Mouse (Mus musculus): Measurements from ENCODE around the gene Tax1bp1. TPM values are rescaled to one million over a fixed set of nuclear protein-coding genes. Genes with fewer than 3 reads are reported as not detected.

The Tax1bp1 gene
- polyA plus RNA-seq, 1 experiment from 2014 or later: 161 TPM

DNA sequence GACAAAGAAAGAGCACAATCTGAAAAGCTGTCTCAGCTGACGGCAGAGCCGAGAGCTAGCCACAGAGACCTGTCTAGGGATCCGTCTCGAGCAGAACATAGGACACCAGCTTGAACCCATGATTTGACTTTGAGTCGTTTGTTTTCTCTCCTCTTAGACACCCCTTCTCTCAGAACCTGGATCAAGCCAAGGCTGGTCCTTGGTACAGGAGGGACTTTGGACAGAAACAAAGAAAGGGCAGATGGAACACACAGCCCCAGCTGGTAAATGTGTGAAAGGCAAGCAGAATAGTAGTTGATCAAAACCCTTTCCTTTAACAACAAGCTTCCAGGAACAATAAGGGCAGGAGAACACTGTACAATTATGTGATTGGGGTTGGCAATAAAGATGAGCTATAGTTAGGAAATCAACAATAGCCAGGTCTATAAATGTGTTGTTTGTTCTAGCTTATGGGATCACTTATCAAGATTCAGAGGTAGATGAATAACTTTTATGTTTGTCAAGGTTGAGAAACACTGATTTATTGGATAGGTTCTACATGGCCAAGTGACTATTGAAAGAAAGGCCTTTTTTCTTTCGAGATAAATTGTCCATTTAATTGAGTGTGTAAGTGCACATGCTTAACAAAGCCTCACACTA is 31.6 kb upstream of the Tax1bp1 start:
- Histone ChIP-seq H3K9ac (no peak overlapping the region), H3K9me3 (no peaks in the 10 kb centered on the region), H3K4me3 (no peak overlapping the region), H3K4me2 (replicated peaks) (no peak overlapping the region), H3K27me3 (0 out of 2 replicates have a peak, but pooled peaks cover 7% of the 10 kb centered on the region), H3K36me3 (no peaks in the 10 kb centered on the region), H3K4me1 (peaks cover 18% of the 10 kb centered on the region; the same call in 1 of the 2 replicates), H3K27ac (no peak overlapping the region)
- 79% methylated on average over 6 of the region's 6 CpGs for WGBS
- no peak for ATAC-seq (ENCODE audit: low FRiP score, low read depth)

GRCm38 (mm10) chr6:52682607-52683006 is 30.9 kb upstream of the Tax1bp1 start:
- 94% methylated on average over 3 of the region's 3 CpGs for WGBS
- Histone ChIP-seq H3K4me1 (peaks cover 20% of the 10 kb centered on the region; the same call in 1 of the 2 replicates), H3K36me3 (no peaks in the 10 kb centered on the region), H3K4me3 (no peak overlapping the region), H3K4me2 (replicated peaks) (no peak overlapping the region), H3K9me3 (no peaks in the 10 kb centered on the region), H3K27me3 (0 out of 2 replicates have a peak, but pooled peaks cover 7% of the 10 kb centered on the region), H3K27ac (no peak overlapping the region), H3K9ac (no peak overlapping the region)
- no peak for ATAC-seq (ENCODE audit: low FRiP score, low read depth)

DNA sequence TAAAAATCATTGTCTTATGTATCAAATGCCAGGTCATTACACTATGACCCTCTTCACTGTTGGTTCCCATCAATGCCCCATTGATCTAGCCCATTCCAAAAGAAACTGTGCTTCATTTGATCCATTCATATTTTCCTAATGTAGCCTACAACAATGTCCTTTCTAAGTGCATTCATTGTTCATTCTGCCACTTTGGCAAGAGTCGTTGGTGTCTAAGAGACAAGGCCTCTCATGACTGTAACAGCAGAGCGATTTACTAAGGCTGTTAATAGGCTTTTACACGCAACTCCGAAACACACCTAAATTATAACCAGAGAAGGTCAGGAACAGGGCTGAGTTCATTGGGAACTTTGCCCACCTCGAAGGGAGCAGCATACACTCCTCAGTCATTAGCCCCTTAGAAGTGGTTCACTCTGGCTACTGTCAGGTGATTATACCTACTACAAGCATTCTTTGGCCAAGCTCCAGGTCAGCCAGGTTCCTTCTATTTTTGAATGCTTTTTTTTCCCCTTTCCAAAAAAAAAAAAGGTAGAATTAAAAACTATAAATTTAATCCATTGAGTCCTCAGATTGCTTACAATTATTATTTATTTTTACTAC is 26.5 kb upstream of the Tax1bp1 start:
- Histone ChIP-seq H3K9ac (no peak overlapping the region), H3K9me3 (no peaks in the 10 kb centered on the region), H3K36me3 (no peaks in the 10 kb centered on the region), H3K27me3 (no peaks in the 10 kb centered on the region), H3K4me3 (no peak overlapping the region), H3K4me1 (peaks cover 21% of the 10 kb centered on the region), H3K27ac (no peak overlapping the region), H3K4me2 (replicated peaks) (no peak overlapping the region)
- ATAC-seq (ENCODE audit: low FRiP score, low read depth): no peak
- WGBS: 45% methylated on average over 5 of the region's 5 CpGs

- WGBS: 85% methylated on average over 3 of the region's 3 CpGs
- no peak for ATAC-seq (ENCODE audit: low FRiP score, low read depth)
- no peak overlapping the region for H3K27ac ChIP-seq
- no peaks in the 10 kb centered on the region for H3K36me3 ChIP-seq
- H3K9ac ChIP-seq: no peak overlapping the region
- H3K27me3 ChIP-seq: no peaks in the 10 kb centered on the region
- H3K4me3 ChIP-seq: no peak overlapping the region
- peaks cover 15% of the 10 kb centered on the region for H3K4me1 ChIP-seq
- no peak overlapping the region for H3K4me2 ChIP-seq (replicated peaks)
- peaks cover 3% of the 10 kb centered on the region; the same call in 1 of the 2 replicates for H3K9me3 ChIP-seq
Measured at GRCm38 (mm10) chr6:52690365-52690764, 23.2 kb upstream of the Tax1bp1 start.

GRCm38 (mm10) chr6:52691800-52692199 is 21.7 kb upstream of the Tax1bp1 start:
- Histone ChIP-seq H3K27ac (no peak overlapping the region), H3K36me3 (no peaks in the 10 kb centered on the region), H3K27me3 (no peaks in the 10 kb centered on the region), H3K4me3 (no peak overlapping the region), H3K4me1 (peaks cover 10% of the 10 kb centered on the region), H3K9ac (no peak overlapping the region), H3K4me2 (replicated peaks) (no peak overlapping the region), H3K9me3 (peaks cover 3% of the 10 kb centered on the region; the same call in 1 of the 2 replicates)
- ATAC-seq (ENCODE audit: low FRiP score, low read depth): no peak
- 62% methylated on average over 4 of the region's 5 CpGs for WGBS

GRCm38 (mm10) chr6:52692451-52693063 is 21.0 kb upstream of the Tax1bp1 start:
- no peaks in the 10 kb centered on the region for H3K27me3 ChIP-seq
- peaks cover 7% of the 10 kb centered on the region; the same call in 1 of the 2 replicates for H3K4me1 ChIP-seq
- H3K9ac ChIP-seq: no peak overlapping the region
- ATAC-seq (ENCODE audit: low FRiP score, low read depth): no peak
- WGBS: 92% methylated on average over 6 of the region's 6 CpGs
- H3K27ac ChIP-seq: no peak overlapping the region
- H3K9me3 ChIP-seq: peaks cover 3% of the 10 kb centered on the region; the same call in 1 of the 2 replicates
- H3K4me2 ChIP-seq (replicated peaks): no peak overlapping the region
- H3K36me3 ChIP-seq: no peaks in the 10 kb centered on the region
- H3K4me3 ChIP-seq: no peak overlapping the region

GRCm38 (mm10) chr6:52697964-52698535 is 15.5 kb upstream of the Tax1bp1 start:
- Histone ChIP-seq H3K9ac (no peak overlapping the region), H3K4me3 (no peak overlapping the region), H3K4me2 (replicated peaks) (no peak overlapping the region), H3K9me3 (peaks cover 3% of the 10 kb centered on the region; the same call in 1 of the 2 replicates), H3K27ac (no peak overlapping the region), H3K27me3 (no peaks in the 10 kb centered on the region), H3K36me3 (no peaks in the 10 kb centered on the region), H3K4me1 (0 out of 2 replicates have a peak, but pooled peaks cover 7% of the 10 kb centered on the region)
- ATAC-seq (ENCODE audit: low FRiP score, low read depth): no peak
- 36% methylated on average over 4 of the region's 4 CpGs for WGBS

GRCm38 (mm10) chr6:52699050-52699449 is 14.5 kb upstream of the Tax1bp1 start:
- WGBS: 72% methylated on average over 1 of the region's 1 CpGs
- H3K27ac ChIP-seq: no peak overlapping the region
- H3K9me3 ChIP-seq: no peaks in the 10 kb centered on the region
- H3K36me3 ChIP-seq: no peaks in the 10 kb centered on the region
- no peaks in the 10 kb centered on the region for H3K27me3 ChIP-seq
- H3K4me2 ChIP-seq (replicated peaks): no peak overlapping the region
- H3K4me1 ChIP-seq: 0 out of 2 replicates have a peak, but pooled peaks cover 7% of the 10 kb centered on the region
- ATAC-seq (ENCODE audit: low FRiP score, low read depth): no peak
- no peak overlapping the region for H3K9ac ChIP-seq
- no peak overlapping the region for H3K4me3 ChIP-seq

- WGBS: 82% methylated on average over 4 of the region's 4 CpGs
Measured at GRCm38 (mm10) chr6:52699899-52700298, 13.6 kb upstream of the Tax1bp1 start.

GRCm38 (mm10) chr6:52703263-52703662 is 10.3 kb upstream of the Tax1bp1 start:
- no peak overlapping the region for H3K27ac ChIP-seq
- no peaks in the 10 kb centered on the region for H3K27me3 ChIP-seq
- no peak overlapping the region for H3K9ac ChIP-seq
- H3K4me2 ChIP-seq (replicated peaks): no peak overlapping the region
- H3K36me3 ChIP-seq: no peaks in the 10 kb centered on the region
- H3K4me1 ChIP-seq: 0 out of 2 replicates have a peak, but pooled peaks cover 3% of the 10 kb centered on the region
- no peaks in the 10 kb centered on the region for H3K9me3 ChIP-seq
- WGBS: 88% methylated on average over 2 of the region's 2 CpGs
- H3K4me3 ChIP-seq: no peak overlapping the region
- ATAC-seq (ENCODE audit: low FRiP score, low read depth): no peak

More at GRCm38 (mm10) chr6:52699899-52700298, 13.6 kb upstream of the Tax1bp1 start:
- Histone ChIP-seq H3K27me3 (no peaks in the 10 kb centered on the region), H3K4me2 (replicated peaks) (no peak overlapping the region), H3K9ac (no peak overlapping the region), H3K4me3 (no peak overlapping the region), H3K4me1 (0 out of 2 replicates have a peak, but pooled peaks cover 7% of the 10 kb centered on the region), H3K9me3 (no peaks in the 10 kb centered on the region), H3K36me3 (no peaks in the 10 kb centered on the region), H3K27ac (no peak overlapping the region)
- no peak for ATAC-seq (ENCODE audit: low FRiP score, low read depth)

DNA sequence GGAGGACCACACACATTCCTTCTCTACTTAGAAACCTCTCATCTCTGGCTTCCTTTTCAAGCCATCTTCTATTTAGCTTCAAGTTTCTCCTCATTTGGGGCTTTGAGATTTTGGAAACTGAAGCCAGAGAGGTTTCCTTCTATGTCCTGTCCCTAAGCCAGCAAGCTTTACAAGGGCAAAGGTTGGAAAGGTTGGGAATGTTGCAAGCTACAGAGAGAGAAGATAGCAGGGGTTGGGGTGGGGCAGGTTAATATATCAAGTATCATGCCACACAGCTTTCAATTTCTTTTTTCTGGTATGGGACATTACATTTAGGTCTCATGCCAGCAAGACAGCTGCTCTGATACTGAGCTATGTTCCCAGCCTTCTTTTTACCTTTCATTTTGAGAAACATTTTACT is 8.2 kb upstream of the Tax1bp1 start:
- ATAC-seq (ENCODE audit: low FRiP score, low read depth): no peak
- no peak overlapping the region for H3K4me2 ChIP-seq (replicated peaks)

GRCm38 (mm10) chr6:52707815-52708214 is 5.7 kb upstream of the Tax1bp1 start:
- ATAC-seq (ENCODE audit: low FRiP score, low read depth): no peak
- Histone ChIP-seq H3K27ac (no peak overlapping the region), H3K36me3 (no peaks in the 10 kb centered on the region), H3K4me3 (no peak overlapping the region), H3K9ac (no peak overlapping the region), H3K4me1 (no peaks in the 10 kb centered on the region), H3K9me3 (no peaks in the 10 kb centered on the region), H3K27me3 (no peaks in the 10 kb centered on the region), H3K4me2 (replicated peaks) (no peak overlapping the region)
- WGBS: 91% methylated on average over 5 of the region's 5 CpGs

More for the DNA sequence above, 8.2 kb upstream of the Tax1bp1 start:
- Histone ChIP-seq H3K27me3 (no peaks in the 10 kb centered on the region), H3K9ac (no peak overlapping the region), H3K4me3 (no peak overlapping the region), H3K4me1 (no peaks in the 10 kb centered on the region), H3K9me3 (no peaks in the 10 kb centered on the region), H3K27ac (no peak overlapping the region), H3K36me3 (no peaks in the 10 kb centered on the region)
